Mouse (Mus musculus) MEL (cell line): ENCODE measurements at regions not wholly inside any gene's neighbourhood (a gene's known extent, or its start where the extent isn't known, plus 50 kb on each side); places are given as distances from the start of the nearest gene placed in this dataset.

Source experiments
- DNase-seq: peaks from one replicate; pipeline ENCODE4 v3.0.0; 2011; ENCODE audit warnings: low read depth, low spot score
- H3K27ac ChIP-seq: 2 replicates; pipeline ENCODE4 v1.5.1; 2012; ENCODE audit warnings: low read depth, mild to moderate bottlenecking, control low read depth, low read length, moderate library complexity; ENCODE audit not compliant: control insufficient read depth
- H3K27me3 ChIP-seq, 2 experiments: fragments of 150-350 bp in 1 of 2; sonication (generic) in 1 of 2; 2 replicates each; pipeline ENCODE4 v1.6.1; 2012; ENCODE audit warnings: low read length in 2 of 2, mild to moderate bottlenecking in 2 of 2, improper control_type of control experiment in 1 of 2, moderate library complexity in 1 of 2; ENCODE audit not compliant: insufficient read depth in 2 of 2, control insufficient read depth in 1 of 2
- H3K36me3 ChIP-seq, 2 experiments: 2 replicates each; pipeline ENCODE4 v1.6.1; 2012 to 2014; ENCODE audit warnings: low read length in 2 of 2, improper control_type of control experiment in 1 of 2, inconsistent platforms in 1 of 2, mild to moderate bottlenecking in 1 of 2; ENCODE audit not compliant: insufficient read depth in 2 of 2, control insufficient read depth in 1 of 2
- H3K4me1 ChIP-seq, 2 experiments: fragments of 150-350 bp in 1 of 2; sonication (generic) in 1 of 2; 2 replicates each; pipeline ENCODE4 v1.6.1; 2012; ENCODE audit warnings: low read length in 2 of 2, improper control_type of control experiment in 1 of 2, mild to moderate bottlenecking in 1 of 2; ENCODE audit not compliant: insufficient read depth in 2 of 2, control insufficient read depth in 1 of 2
- H3K4me3 ChIP-seq, 2 experiments: fragments of 150-350 bp in 1 of 2; sonication (generic) in 1 of 2; 2 replicates each; pipeline ENCODE4 v1.5.1; 2012; ENCODE audit warnings: low read depth in 2 of 2, low read length in 2 of 2, mild to moderate bottlenecking in 2 of 2, moderate library complexity in 2 of 2, control low read depth in 1 of 2, improper control_type of control experiment in 1 of 2; ENCODE audit not compliant: control insufficient read depth in 1 of 2, insufficient read depth in 1 of 2
- H3K79me2 ChIP-seq: 2 replicates; pipeline ENCODE4 v1.6.1; 2012; ENCODE audit warnings: mild to moderate bottlenecking, low read length, moderate library complexity; ENCODE audit not compliant: control insufficient read depth, poor library complexity, insufficient read depth
- H3K9ac ChIP-seq: 2 replicates; pipeline ENCODE4 v1.6.1; 2012; ENCODE audit warnings: low read depth, mild to moderate bottlenecking, control low read depth, low read length, moderate library complexity; ENCODE audit not compliant: control insufficient read depth, poor library complexity, severe bottlenecking
- H3K9me3 ChIP-seq: fragments of 150-350 bp; sonication (generic); replicated peaks from 2 replicates; pipeline ENCODE4 v1.6.1; 2012; ENCODE audit warnings: mild to moderate bottlenecking, low read length, improper control_type of control experiment, moderate library complexity; ENCODE audit not compliant: insufficient read depth
- BHLHE40 ChIP-seq: IDR thresholded peaks from 2 replicates; pipeline ENCODE4 v1.6.1; 2012; ENCODE audit warnings: low read depth, mild to moderate bottlenecking, inconsistent platforms, low read length, improper control_type of control experiment, borderline replicate concordance
- CHD1 ChIP-seq: IDR thresholded peaks from 2 replicates; pipeline ENCODE4 v1.6.1; 2012; ENCODE audit warnings: low read depth, mild to moderate bottlenecking, inconsistent platforms, low read length, improper control_type of control experiment
- EP300 ChIP-seq, 2 experiments: IDR thresholded peaks; 2 replicates each; pipeline ENCODE4 v1.6.1; 2011; ENCODE audit warnings: improper control_type of control experiment in 2 of 2, low read length in 2 of 2, low read depth in 1 of 2, mild to moderate bottlenecking in 1 of 2
- HCFC1 ChIP-seq: IDR thresholded peaks from 2 replicates; pipeline ENCODE4 v1.6.1; 2012; ENCODE audit warnings: low read depth, mild to moderate bottlenecking, inconsistent platforms, low read length, improper control_type of control experiment, moderate library complexity
- KAT2A ChIP-seq: conservative IDR thresholded peaks from 2 replicates; pipeline ENCODE4 v1.6.1; 2012; ENCODE audit warnings: low read depth, low read length, improper control_type of control experiment, inconsistent platforms
- MAZ ChIP-seq: IDR thresholded peaks from 2 replicates; pipeline ENCODE4 v1.6.1; 2012; ENCODE audit warnings: low read depth, mild to moderate bottlenecking, inconsistent platforms, low read length, improper control_type of control experiment
- MEF2A ChIP-seq: IDR thresholded peaks from 2 replicates; pipeline ENCODE4 v1.6.1; 2014; ENCODE audit warnings: low read depth, mild to moderate bottlenecking, inconsistent platforms, low read length, improper control_type of control experiment; ENCODE audit not compliant: poor library complexity, insufficient replicate concordance, severe bottlenecking; ENCODE audit errors: extremely low read depth
- MYB ChIP-seq: IDR thresholded peaks from 2 replicates; pipeline ENCODE4 v1.6.1; 2011; ENCODE audit warnings: mild to moderate bottlenecking, low read depth, low read length, improper control_type of control experiment
- MYC ChIP-seq: IDR thresholded peaks from 2 replicates; pipeline ENCODE4 v1.6.1; 2011; ENCODE audit warnings: low read depth, mild to moderate bottlenecking, low read length, improper control_type of control experiment, moderate library complexity
- POLR2A ChIP-seq, 2 experiments: IDR thresholded peaks; 2 replicates each; pipeline ENCODE4 v1.6.1; 2011 to 2012; ENCODE audit warnings: low read length in 2 of 2, mild to moderate bottlenecking in 2 of 2, control low read depth in 1 of 2, improper control_type of control experiment in 1 of 2, low read depth in 1 of 2, moderate library complexity in 1 of 2; ENCODE audit not compliant: control insufficient read depth in 1 of 2, insufficient read depth in 1 of 2, poor library complexity in 1 of 2
- POLR2AphosphoS2 ChIP-seq: IDR thresholded peaks from 2 replicates; pipeline ENCODE4 v1.6.1; 2011; ENCODE audit warnings: low read length, improper control_type of control experiment
- POLR2AphosphoS5 ChIP-seq: IDR thresholded peaks from 2 replicates; pipeline ENCODE4 v1.6.1; 2012; ENCODE audit warnings: low read depth, borderline replicate concordance, mild to moderate bottlenecking, inconsistent platforms, low read length, moderate library complexity, mixed read lengths
- RAD21 ChIP-seq: IDR thresholded peaks from 2 replicates; pipeline ENCODE4 v1.6.1; 2011; ENCODE audit warnings: mild to moderate bottlenecking, low read depth, low read length, improper control_type of control experiment
- SIN3A ChIP-seq: IDR thresholded peaks from 2 replicates; pipeline ENCODE4 v1.6.1; 2012; ENCODE audit warnings: low read length, improper control_type of control experiment, inconsistent platforms
- SMC3 ChIP-seq: IDR thresholded peaks from 2 replicates; pipeline ENCODE4 v1.6.1; 2011; ENCODE audit warnings: low read depth, low read length, improper control_type of control experiment
- TAL1 ChIP-seq: IDR thresholded peaks from 2 replicates; pipeline ENCODE4 v1.6.1; 2012; ENCODE audit warnings: mild to moderate bottlenecking, inconsistent platforms, low read length, moderate library complexity, mixed read lengths
- UBTF ChIP-seq: IDR thresholded peaks from 2 replicates; pipeline ENCODE4 v1.6.1; 2012; ENCODE audit warnings: low read depth, mild to moderate bottlenecking, inconsistent platforms, low read length, improper control_type of control experiment, moderate library complexity, borderline replicate concordance; ENCODE audit not compliant: insufficient read depth
- USF2 ChIP-seq, 2 experiments: IDR thresholded peaks; 2 replicates each; pipeline ENCODE4 v1.6.1; 2011 to 2012; ENCODE audit warnings: improper control_type of control experiment in 2 of 2, low read length in 2 of 2, borderline replicate concordance in 1 of 2, inconsistent platforms in 1 of 2, low read depth in 1 of 2, mild to moderate bottlenecking in 1 of 2; ENCODE audit not compliant: insufficient read depth in 1 of 2
- ZNF384 ChIP-seq: IDR thresholded peaks from 2 replicates; pipeline ENCODE4 v1.6.1; 2012; ENCODE audit warnings: low read depth, mild to moderate bottlenecking, inconsistent platforms, low read length, improper control_type of control experiment

GRCm38 (mm10) chr4:9081701-9082562, 843.1 kb upstream of the Car8 start:
- no peak overlapping the region for H3K9ac ChIP-seq
- no peak for DNase-seq
- TF ChIP-seq SMC3 (no peak), POLR2AphosphoS2 (no peak), MAZ (no peak), USF2 (IDR thresholded peaks at IDR 0.05; ENCODE audit: borderline replicate concordance in 1 of 2, insufficient read depth in 1 of 2, low read depth in 1 of 2, low read length in 2 of 2) (no peak), EP300 (IDR thresholded peaks at IDR 0.05; ENCODE audit: low read depth in 1 of 2, low read length in 2 of 2) (no peak), MYB (no peak), POLR2A (IDR thresholded peaks at IDR 0.05; ENCODE audit: control insufficient read depth in 1 of 2, insufficient read depth in 1 of 2, low read depth in 1 of 2, low read length in 2 of 2, poor library complexity in 1 of 2) (no peak), MEF2A (no peak), MYC (no peak)

GRCm38 (mm10) chr4:9080821-9081493, 842.1 kb upstream of the Car8 start:
- no peaks in the 10 kb centered on the region for H3K9me3 ChIP-seq

More at GRCm38 (mm10) chr4:9081701-9082562, 843.1 kb upstream of the Car8 start:
- no peaks in the 10 kb centered on the region for H3K9me3 ChIP-seq
- H3K36me3 ChIP-seq, result no peaks in the 10 kb centered on the region
- H3K27me3 ChIP-seq, result no peaks in the 10 kb centered on the region
- no peaks in the 10 kb centered on the region for H3K79me2 ChIP-seq
- no peak overlapping the region for H3K4me3 ChIP-seq
- no peak overlapping the region for H3K27ac ChIP-seq
- H3K4me1 ChIP-seq, result no peaks in the 10 kb centered on the region

More at GRCm38 (mm10) chr4:9080821-9081493, 842.1 kb upstream of the Car8 start:
- Histone ChIP-seq H3K79me2 (no peaks in the 10 kb centered on the region), H3K4me1 (no peaks in the 10 kb centered on the region), H3K27ac (no peak overlapping the region), H3K4me3 (no peak overlapping the region), H3K36me3 (no peaks in the 10 kb centered on the region), H3K27me3 (no peaks in the 10 kb centered on the region), H3K9ac (no peak overlapping the region)
- DNase-seq, result no peak
- TF ChIP-seq MYB (no peak), EP300 (IDR thresholded peaks at IDR 0.05; ENCODE audit: low read depth in 1 of 2, low read length in 2 of 2) (no peak), USF2 (IDR thresholded peaks at IDR 0.05; ENCODE audit: borderline replicate concordance in 1 of 2, insufficient read depth in 1 of 2, low read depth in 1 of 2, low read length in 2 of 2) (no peak), POLR2AphosphoS2 (no peak), KAT2A (no peak), SIN3A (no peak), RAD21 (no peak), TAL1 (no peak), ZNF384 (no peak), BHLHE40 (no peak), POLR2AphosphoS5 (no peak), HCFC1 (no peak), CHD1 (no peak), UBTF (no peak)
